Mouse (Mus musculus): ENCODE data around the gene Jade2. TPM values are rescaled to one million over a fixed set of nuclear protein-coding genes. Genes with fewer than 3 reads are reported as not detected.
A peak's percentile ranks its signal among the peaks of the same experiment; 100 is the strongest.

The Jade2 gene
- total and polyA plus RNA-seq, 3 experiments = 25.6 to 60.1 (median 58.2) TPM

DNA sequence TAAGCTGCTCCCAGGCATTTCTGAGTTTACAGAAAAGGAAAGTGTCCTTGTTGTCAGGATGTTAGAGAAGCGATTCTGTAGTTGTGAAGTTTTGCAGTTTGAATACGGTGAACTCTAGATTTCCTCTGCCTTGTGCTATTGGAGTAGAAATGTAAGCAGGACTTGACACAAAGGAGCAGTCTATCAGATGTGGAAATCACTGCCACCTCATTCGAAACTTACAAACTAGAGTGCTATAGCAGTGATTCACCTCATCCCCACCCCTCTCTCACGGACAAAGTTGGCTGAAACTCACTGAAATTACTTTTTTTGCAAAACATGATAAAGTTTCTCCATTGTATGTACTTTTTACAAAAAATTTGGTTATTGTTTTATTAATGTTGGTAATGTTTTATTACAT is 92.6 kb downstream of the Jade2 start:
- Histone ChIP-seq H3K36me3 (replicated peaks in 1 of 2; ENCODE audit: control insufficient read depth in 1 of 2, insufficient read depth in 1 of 2, low read length in 1 of 2) (peaks cover 0 to 33% of the 10 kb centered on the region in 2 experiments), H3K79me2 (replicated peaks; ENCODE audit: control insufficient read depth, extremely low read depth, insufficient read depth, poor library complexity, severe bottlenecking) (peaks cover 54% of the 10 kb centered on the region), H3K9ac (ENCODE audit: insufficient read depth, low read depth) (peak overlapping the region; percentile 89; the same call in 1 of the 2 replicates), H3K27me3 (replicated peaks) (no peaks in the 10 kb centered on the region), H3K27ac (ENCODE audit: insufficient read depth, low read depth) (no peak overlapping the region), H3K4me3 (replicated peaks in 1 of 3; ENCODE audit: low read depth in 2 of 3, low read length in 2 of 3, poor library complexity in 1 of 3) (peak overlapping the region; percentile 80 to 100 (median 93)), H3K4me2 (ENCODE audit: insufficient read depth, low read depth, poor library complexity, severe bottlenecking) (peak overlapping the region; percentile 100), H3K4me1 (ENCODE audit: control insufficient read depth in 1 of 2, insufficient read depth in 2 of 2) (peaks cover 14 to 62% of the 10 kb centered on the region in 2 experiments), H3K9me3 (replicated peaks; ENCODE audit: low read length) (no peaks in the 10 kb centered on the region)
- TF ChIP-seq USF2 (conservative IDR thresholded peaks at IDR 0.05; ENCODE audit: low read depth, low read length) (no peak), TBP (conservative IDR thresholded peaks at IDR 0.05; ENCODE audit: low read depth, low read length) (no peak), USF1 (IDR thresholded peaks at IDR 0.05; ENCODE audit: low read depth, low read length) (no peak), GABPA (IDR thresholded peaks at IDR 0.05; ENCODE audit: insufficient replicate concordance, low read depth, low read length) (no peak), CHD2 (IDR thresholded peaks at IDR 0.05; ENCODE audit: low read length) (no peak), NRF1 (IDR thresholded peaks at IDR 0.05; ENCODE audit: low read depth, low read length) (no peak), JUND (conservative IDR thresholded peaks at IDR 0.05; ENCODE audit: low read depth, low read length) (no peak), ELF1 (IDR thresholded peaks at IDR 0.05; ENCODE audit: low read depth, low read length) (no peak), ETS1 (conservative IDR thresholded peaks at IDR 0.05; ENCODE audit: low read depth, low read length) (no peak), BHLHE40 (IDR thresholded peaks at IDR 0.05; ENCODE audit: low read depth, low read length) (no peak), PAX5 (IDR thresholded peaks at IDR 0.05; ENCODE audit: low read length) (no peak), RAD21 (IDR thresholded peaks at IDR 0.05; ENCODE audit: low read depth, low read length) (no peak), ZKSCAN1 (IDR thresholded peaks at IDR 0.05; ENCODE audit: borderline replicate concordance, low read depth, low read length) (no peak), NELFE (IDR thresholded peaks at IDR 0.05; ENCODE audit: low read depth, low read length) (no peak), EP300 (IDR thresholded peaks at IDR 0.05; ENCODE audit: low read length) (no peak), ZMIZ1 (IDR thresholded peaks at IDR 0.05; ENCODE audit: low read depth, low read length) (no peak)
- in situ Hi-C loops (cut with MboI; ENCODE audit: low pct_ligation_motif_present, low pct_unique_long_range_greater_than_20kb, low sequenced_read_pairs) (no loop called here), dilution Hi-C loops (cut with MboI; ENCODE audit: extremely low pct_ligation_motif_present, extremely low pct_unique_long_range_greater_than_20kb, low sequenced_read_pairs) (no loop called here)
- no peak for DNase-seq (ENCODE audit: extremely low read depth)

DNA sequence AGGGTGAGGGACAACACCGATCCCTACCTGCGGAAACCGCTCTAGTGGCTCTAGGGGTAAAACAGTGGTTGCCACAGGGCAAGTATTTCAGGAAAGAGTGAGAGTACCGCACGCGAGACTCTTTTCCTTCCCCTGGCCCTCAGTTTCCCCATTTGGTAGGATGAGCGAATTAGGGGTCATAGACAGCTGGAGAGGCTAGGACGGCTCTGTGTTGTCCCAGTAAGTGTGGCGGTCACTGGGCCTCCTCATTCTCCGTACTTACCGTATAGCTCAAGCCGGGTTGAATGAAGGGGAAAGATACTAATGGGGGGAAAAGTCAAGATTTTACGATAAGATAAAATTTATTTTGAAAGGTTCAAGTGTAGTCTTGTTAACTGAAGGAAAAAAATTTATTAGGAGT is 93.5 kb downstream of the Jade2 start:
- H3K79me2 ChIP-seq (replicated peaks; ENCODE audit: control insufficient read depth, extremely low read depth, insufficient read depth, poor library complexity, severe bottlenecking) = peaks cover 46% of the 10 kb centered on the region
- peak overlapping the region; percentile 89 for H3K9ac ChIP-seq (ENCODE audit: insufficient read depth, low read depth)
- dilution Hi-C loops (cut with MboI; ENCODE audit: extremely low pct_ligation_motif_present, extremely low pct_unique_long_range_greater_than_20kb, low sequenced_read_pairs) = no loop called here
- no peak overlapping the region for H3K27ac ChIP-seq (ENCODE audit: insufficient read depth, low read depth)
- in situ Hi-C loops (cut with MboI; ENCODE audit: low pct_ligation_motif_present, low pct_unique_long_range_greater_than_20kb, low sequenced_read_pairs) = no loop called here
- peaks cover 17 to 69% of the 10 kb centered on the region in 2 experiments for H3K4me1 ChIP-seq (ENCODE audit: control insufficient read depth in 1 of 2, insufficient read depth in 2 of 2)
- no peak for DNase-seq (ENCODE audit: extremely low read depth)
- peaks cover 0 to 27% of the 10 kb centered on the region in 2 experiments for H3K36me3 ChIP-seq (replicated peaks in 1 of 2; ENCODE audit: control insufficient read depth in 1 of 2, insufficient read depth in 1 of 2, low read length in 1 of 2)
- no peaks in the 10 kb centered on the region for H3K9me3 ChIP-seq (replicated peaks; ENCODE audit: low read length)
- TF ChIP-seq TCF12 (IDR thresholded peaks at IDR 0.05; ENCODE audit: low read depth, low read length) = no peak
- TF ChIP-seq HCFC1 (IDR thresholded peaks at IDR 0.05; ENCODE audit: low read depth, low read length) = no peak
- no peak for TF ChIP-seq MYC (IDR thresholded peaks at IDR 0.05; ENCODE audit: low read depth, low read length)
- TF ChIP-seq BHLHE40 (IDR thresholded peaks at IDR 0.05; ENCODE audit: low read depth, low read length) = no peak
- no peak for TF ChIP-seq USF2 (conservative IDR thresholded peaks at IDR 0.05; ENCODE audit: low read depth, low read length)
- no peak for TF ChIP-seq SMC3 (IDR thresholded peaks at IDR 0.05; ENCODE audit: low read depth, low read length)
- TF ChIP-seq UBTF (IDR thresholded peaks at IDR 0.05; ENCODE audit: low read depth, low read length) = no peak
- no peak for TF ChIP-seq RCOR1 (conservative IDR thresholded peaks at IDR 0.05; ENCODE audit: low read depth, low read length)
- no peak for TF ChIP-seq JUN (IDR thresholded peaks at IDR 0.05; ENCODE audit: insufficient read depth, low read depth, low read length)
- TF ChIP-seq SIN3A (IDR thresholded peaks at IDR 0.05; ENCODE audit: low read length) = no peak
- TF ChIP-seq KAT2A (IDR thresholded peaks at IDR 0.05; ENCODE audit: insufficient replicate concordance, low read length) = no peak
- no peak for TF ChIP-seq MAX (IDR thresholded peaks at IDR 0.05; ENCODE audit: low read length)
- TF ChIP-seq PAX5 (IDR thresholded peaks at IDR 0.05; ENCODE audit: low read length) = no peak
- no peak for TF ChIP-seq IRF4 (IDR thresholded peaks at IDR 0.05; ENCODE audit: low read depth, low read length)
- H3K4me2 ChIP-seq (ENCODE audit: insufficient read depth, low read depth, poor library complexity, severe bottlenecking) = peak overlapping the region; percentile 100
- no peaks in the 10 kb centered on the region for H3K27me3 ChIP-seq (replicated peaks)
- H3K4me3 ChIP-seq (replicated peaks in 1 of 3; ENCODE audit: low read depth in 2 of 3, low read length in 2 of 3, poor library complexity in 1 of 3) = peak overlapping the region; percentile 80 to 100 (median 93)
